Comparison of ENCODE assay signal across 18 mouse cellular contexts in the genomic region with DNA sequence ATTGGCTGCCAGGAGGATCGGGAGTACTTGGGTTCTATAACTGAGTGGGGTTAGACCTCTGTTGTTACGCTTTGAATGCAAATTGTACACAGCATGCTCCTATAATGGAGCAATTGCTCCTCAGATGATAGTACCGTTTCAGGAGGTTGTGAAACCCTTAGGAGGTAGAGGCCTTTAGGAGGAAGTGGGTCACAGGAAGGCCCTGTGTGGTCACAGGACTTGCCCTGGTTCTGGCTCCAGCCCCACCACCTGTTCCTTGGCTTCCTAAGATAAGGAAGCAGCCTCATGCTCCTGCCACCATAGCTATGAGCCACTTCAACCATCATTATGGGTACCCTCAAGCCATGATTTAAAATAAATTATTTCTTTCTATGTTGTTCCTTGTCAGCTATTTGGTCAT. TPM values are rescaled to one million over a fixed set of nuclear protein-coding genes. Genes with fewer than 3 reads are reported as not detected.
"Had no signal": no experiment of that assay in that cellular context is flagged by ENCODE, and none has a peak within 500 bp of the region (broad histone marks: within the 10 kb centered on the region; RNA-seq: fewer than 3 reads in every experiment).

No protein-coding gene starts in this region.

- H3K27me3 ChIP-seq: stomach, embryonic 15.5 days had no signal

- ATAC-seq: midbrain, embryonic 16.5 days had no signal

- H3K9me3 ChIP-seq: midbrain, embryonic 10.5 days; midbrain, embryonic 12.5 days; neural tube, embryonic 13.5 days; neural tube, embryonic 15.5 days; stomach, embryonic 15.5 days had no signal

- H3K4me1 ChIP-seq: midbrain, embryonic 10.5 days; midbrain, embryonic 12.5 days; neural tube, embryonic 13.5 days; neural tube, embryonic 15.5 days; stomach, embryonic 15.5 days had no signal

- DNase-seq: lung, adult 18-20 months; lung, embryonic 14.5 days; lung, postnatal 10 days; lung, postnatal 4 days; midbrain, embryonic 14.5 days; right cerebral cortex, postnatal 14 days; thymus, postnatal 14 days; thymus, postnatal 36 days had no signal

- H3K4me3 ChIP-seq: midbrain, embryonic 10.5 days; midbrain, embryonic 12.5 days; myocyte; neural tube, embryonic 13.5 days; neural tube, embryonic 15.5 days; stomach, embryonic 15.5 days had no signal

- H3K4me2 ChIP-seq: lung, embryonic 14.5 days; midbrain, embryonic 12.5 days; neural tube, embryonic 13.5 days; neural tube, embryonic 15.5 days; stomach, embryonic 15.5 days had no signal

- H3K9ac ChIP-seq: lung, embryonic 14.5 days; midbrain, embryonic 12.5 days; neural tube, embryonic 13.5 days; neural tube, embryonic 15.5 days; stomach, embryonic 15.5 days had no signal

- H3K36me3 ChIP-seq: midbrain, embryonic 10.5 days; midbrain, embryonic 12.5 days; neural tube, embryonic 13.5 days; neural tube, embryonic 15.5 days; stomach, embryonic 15.5 days had no signal

- H3K27ac ChIP-seq: midbrain, embryonic 10.5 days; midbrain, embryonic 12.5 days; neural tube, embryonic 13.5 days; neural tube, embryonic 15.5 days; stomach, embryonic 15.5 days; stomach, postnatal 0 days had no signal

RNA-seq across cellular contexts. Expression of a gene that starts 54.9 kb away (rescaled TPM):
- total RNA-seq: megakaryocyte-erythroid progenitor cell, adult 5-6 weeks had no signal
- polyA plus RNA-seq: myocyte; neural tube, embryonic 11.5 days; stomach, postnatal 0 days had no signal
